Mouse (Mus musculus): Measurements from ENCODE around the gene Dok1. TPM values are rescaled to one million over a fixed set of nuclear protein-coding genes. Genes with fewer than 3 reads are reported as not detected.
A peak's percentile ranks its signal among the peaks of the same experiment; 100 is the strongest.

Gene Dok1
- total RNA-seq, 2 experiments from 2014 or later = 1.1 to 1.6 TPM

- intact Hi-C loops (cut with DNase I) = no loop called here
- DNase-seq (ENCODE audit: low spot score in 2 of 2) = no peak
Observed at GRCm38 (mm10) chr6:83020836-83021593, 12.3 kb downstream of the Dok1 start.

- no peak for DNase-seq (ENCODE audit: low spot score in 2 of 2)
- intact Hi-C loops (cut with DNase I) = no loop called here
Observed at GRCm38 (mm10) chr6:83020121-83020520, 13.2 kb downstream of the Dok1 start.

GRCm38 (mm10) chr6:83019044-83019443 lies 14.2 kb downstream of the Dok1 start:
- intact Hi-C loops (cut with DNase I) = no loop called here
- DNase-seq (ENCODE audit: low spot score in 2 of 2) = no peak

- peak in 1 of 2 experiments; percentile 8 for DNase-seq (ENCODE audit: low spot score in 2 of 2)
- intact Hi-C loops (cut with DNase I) = no loop called here
Observed at GRCm38 (mm10) chr6:83017190-83017589, 16.1 kb downstream of the Dok1 start.

GRCm38 (mm10) chr6:83015749-83016148 lies 17.5 kb downstream of the Dok1 start:
- intact Hi-C loops (cut with DNase I) = no loop called here
- no peak for DNase-seq (ENCODE audit: low spot score in 2 of 2)

GRCm38 (mm10) chr6:83014482-83015466 lies 18.5 kb downstream of the Dok1 start:
- intact Hi-C loops (cut with DNase I) = no loop called here
- DNase-seq (ENCODE audit: low spot score in 2 of 2) = no peak

- intact Hi-C loops (cut with DNase I) = no loop called here
- no peak for DNase-seq (ENCODE audit: low spot score in 2 of 2)
Observed at GRCm38 (mm10) chr6:83013444-83013843, 19.8 kb downstream of the Dok1 start.

GRCm38 (mm10) chr6:83011756-83012155 lies 21.5 kb downstream of the Dok1 start:
- DNase-seq (ENCODE audit: low spot score in 2 of 2) = no peak

GRCm38 (mm10) chr6:83011255-83011654 lies 22.0 kb downstream of the Dok1 start:
- intact Hi-C loops (cut with DNase I) = no loop called here

More at GRCm38 (mm10) chr6:83011756-83012155, 21.5 kb downstream of the Dok1 start:
- intact Hi-C loops (cut with DNase I) = no loop called here

GRCm38 (mm10) chr6:83010010-83010409 lies 23.3 kb downstream of the Dok1 start:
- no peak for DNase-seq (ENCODE audit: low spot score in 2 of 2)
- intact Hi-C loops (cut with DNase I) = no loop called here

More at GRCm38 (mm10) chr6:83011255-83011654, 22.0 kb downstream of the Dok1 start:
- no peak for DNase-seq (ENCODE audit: low spot score in 2 of 2)

- no peak for DNase-seq (ENCODE audit: low spot score in 2 of 2)
- intact Hi-C loops (cut with DNase I) = no loop called here
Observed at GRCm38 (mm10) chr6:83008659-83009058, 24.6 kb downstream of the Dok1 start.

GRCm38 (mm10) chr6:83006114-83006513 lies 27.2 kb downstream of the Dok1 start:
- no peak for DNase-seq (ENCODE audit: low spot score in 2 of 2)
- intact Hi-C loops (cut with DNase I) = no loop called here

- no peak for DNase-seq (ENCODE audit: low spot score in 2 of 2)
- intact Hi-C loops (cut with DNase I) = no loop called here
Observed at GRCm38 (mm10) chr6:83005444-83006011, 27.7 kb downstream of the Dok1 start.

- intact Hi-C loops (cut with DNase I) = no loop called here
- DNase-seq (ENCODE audit: low spot score in 2 of 2) = peak; percentile 10 to 37
Observed at GRCm38 (mm10) chr6:83004872-83005271, 28.4 kb downstream of the Dok1 start.

GRCm38 (mm10) chr6:83004309-83004708 lies 29.0 kb downstream of the Dok1 start:
- intact Hi-C loops (cut with DNase I) = no loop called here
- no peak for DNase-seq (ENCODE audit: low spot score in 2 of 2)

GRCm38 (mm10) chr6:83003850-83004249 lies 29.4 kb downstream of the Dok1 start:
- intact Hi-C loops (cut with DNase I) = no loop called here
- DNase-seq (ENCODE audit: low spot score in 2 of 2) = no peak

GRCm38 (mm10) chr6:83003082-83003481 lies 30.2 kb downstream of the Dok1 start:
- intact Hi-C loops (cut with DNase I) = no loop called here

GRCm38 (mm10) chr6:82999986-83000385 lies 33.3 kb downstream of the Dok1 start:
- DNase-seq (ENCODE audit: low spot score in 2 of 2) = no peak
- intact Hi-C loops (cut with DNase I) = no loop called here

More at GRCm38 (mm10) chr6:83003082-83003481, 30.2 kb downstream of the Dok1 start:
- no peak for DNase-seq (ENCODE audit: low spot score in 2 of 2)

GRCm38 (mm10) chr6:82998326-82998725 lies 34.9 kb downstream of the Dok1 start:
- no peak for DNase-seq (ENCODE audit: low spot score in 2 of 2)

GRCm38 (mm10) chr6:82997511-82998102 lies 35.7 kb downstream of the Dok1 start:
- DNase-seq (ENCODE audit: low spot score in 2 of 2) = peak in 1 of 2 experiments; percentile 42
- intact Hi-C loops (cut with DNase I) = loop anchor here (1.0 to 2.0 kb wide), 2 partner anchors 57 to 161 kb away; partner anchors contain the start of gene Aup1

More at GRCm38 (mm10) chr6:82998326-82998725, 34.9 kb downstream of the Dok1 start:
- intact Hi-C loops (cut with DNase I) = no loop called here

Data from left cerebral cortex, postnatal 25 days (tissue).